Mouse (Mus musculus): ENCODE data around the gene 1810055G02Rik. TPM values are rescaled to one million over a fixed set of nuclear protein-coding genes. Genes with fewer than 3 reads are reported as not detected.

The 1810055G02Rik gene
- polyA plus RNA-seq (2016; fragmentation: Nextera tagmentation; extraction: Ambion mirVana) = 31.9 and 35.1 TPM in 2 replicates

DNA sequence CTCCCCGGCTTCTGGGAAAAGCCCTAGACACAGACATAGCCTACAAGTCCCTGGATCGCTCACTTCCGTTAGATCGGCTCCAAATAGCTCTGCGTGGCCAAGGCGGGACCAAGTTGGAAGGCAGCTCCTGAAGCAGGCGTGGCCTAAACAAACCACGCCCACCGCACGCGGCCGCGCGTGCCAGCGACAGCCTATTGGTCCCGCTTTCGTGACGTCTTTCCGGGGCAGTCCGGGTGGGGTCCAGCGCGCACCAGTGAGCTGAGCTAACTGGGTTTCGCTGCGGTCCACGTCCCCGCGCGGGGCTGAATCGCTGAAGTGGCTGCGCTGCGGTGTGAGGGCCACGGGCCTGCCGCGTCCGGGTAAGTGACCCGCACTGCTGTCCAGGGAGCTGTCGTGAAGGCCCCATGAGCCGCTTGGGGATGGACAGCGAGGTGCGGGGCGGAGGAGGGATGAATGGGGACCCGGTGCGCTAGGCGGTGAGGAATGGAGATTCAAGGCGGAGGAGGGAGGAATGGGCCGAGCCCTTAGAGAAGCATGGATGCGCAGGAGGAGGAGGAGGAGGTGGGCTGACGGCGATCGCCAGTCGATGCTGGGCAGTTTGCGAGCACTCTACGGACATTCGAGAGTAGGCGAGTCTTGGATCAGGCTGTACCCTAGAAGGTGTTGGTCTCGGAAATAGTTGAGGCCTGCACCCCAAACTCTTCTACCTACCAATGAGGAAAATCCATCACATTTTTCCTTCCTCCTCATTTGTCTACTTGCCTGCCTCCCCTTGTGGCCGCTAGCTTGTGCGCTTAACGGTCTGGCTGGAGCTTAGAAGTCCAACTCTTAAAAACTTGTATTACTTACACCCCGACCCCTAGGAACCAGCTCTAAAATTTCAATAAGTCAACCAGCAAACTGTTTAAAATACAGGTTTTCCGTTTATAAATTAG, at the start of gene 1810055G02Rik:
TSS of gene 1810055G02Rik (plus strand) at position 216 of the 935 bp plus-strand sequence.
- Histone ChIP-seq H3K36me3 (0 out of 2 replicates have a peak, but pooled peaks cover 6% of the 10 kb centered on the region), H3K4me2 (replicated peaks) (peak within 1 kb of the TSS; percentile 72), H3K4me1 (peaks cover 15% of the 10 kb centered on the region), H3K9ac (replicated peaks) (peak within 1 kb of the TSS; percentile 86), H3K27me3 (no peaks in the 10 kb centered on the region), H3K9me3 (no peaks in the 10 kb centered on the region), H3K4me3 (peak within 1 kb of the TSS; percentile 78), H3K27ac (replicated peaks) (peak within 1 kb of the TSS; percentile 84)
- whole genome bisulfite sequencing = under 1% methylated on average over 58 of the region's 61 CpGs
- peak; percentile 96 for ATAC-seq (ENCODE audit: low FRiP score, low read depth)

DNA sequence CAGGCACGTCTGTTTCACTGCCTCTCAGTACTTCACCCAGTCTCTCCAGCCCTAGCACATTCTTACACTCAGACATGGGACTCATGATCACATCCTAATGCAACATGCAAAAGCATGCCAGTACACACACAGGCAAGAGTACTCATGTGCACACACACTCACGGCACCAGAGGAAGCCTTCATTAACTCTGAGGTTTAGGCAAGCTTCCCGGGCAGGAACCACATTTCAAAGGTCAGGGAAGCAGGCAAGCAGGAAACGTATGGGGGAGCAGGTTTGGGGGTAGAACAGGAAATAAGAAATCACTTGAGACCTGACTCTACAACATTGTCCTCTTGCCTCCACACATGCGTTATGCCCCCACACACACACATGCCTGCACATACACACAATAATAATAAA, 42.6 kb upstream of the 1810055G02Rik start:
- Histone ChIP-seq H3K4me3 (no peak overlapping the region), H3K9me3 (no peaks in the 10 kb centered on the region), H3K27me3 (no peaks in the 10 kb centered on the region), H3K27ac (replicated peaks) (no peak overlapping the region), H3K9ac (replicated peaks) (no peak overlapping the region), H3K4me2 (replicated peaks) (no peak overlapping the region), H3K4me1 (peaks cover 12% of the 10 kb centered on the region; the same call in 1 of the 2 replicates), H3K36me3 (no peaks in the 10 kb centered on the region)
- WGBS = 74% methylated on average over 5 of the region's 5 CpGs
- ATAC-seq (ENCODE audit: low FRiP score, low read depth) = no peak

DNA sequence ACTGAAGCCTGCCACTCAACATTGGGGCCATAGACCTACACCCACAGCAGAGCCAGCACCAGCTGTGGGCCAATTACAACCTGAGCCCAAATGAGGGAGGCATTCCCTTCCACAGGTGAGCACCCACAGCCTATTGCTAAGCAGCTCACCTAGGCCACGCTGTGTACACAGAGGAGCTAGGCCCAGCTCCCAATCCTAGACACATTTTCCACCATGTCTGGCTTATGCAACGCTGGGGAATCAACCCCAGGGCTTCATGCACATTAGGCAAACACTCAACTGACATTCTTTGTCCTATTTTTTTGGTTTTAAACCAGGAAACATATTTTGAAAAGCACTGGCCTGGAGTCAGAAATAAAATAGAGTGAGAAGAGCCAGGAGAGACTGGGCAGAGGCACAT, 41.5 kb upstream of the 1810055G02Rik start:
- no peak overlapping the region for H3K9ac ChIP-seq (replicated peaks)
- no peaks in the 10 kb centered on the region for H3K27me3 ChIP-seq
- H3K27ac ChIP-seq (replicated peaks) = no peak overlapping the region
- H3K4me2 ChIP-seq (replicated peaks) = no peak overlapping the region
- no peaks in the 10 kb centered on the region for H3K36me3 ChIP-seq
- no peaks in the 10 kb centered on the region for H3K9me3 ChIP-seq
- peaks cover 12% of the 10 kb centered on the region; the same call in 1 of the 2 replicates for H3K4me1 ChIP-seq
- H3K4me3 ChIP-seq = no peak overlapping the region
- WGBS = 90% methylated on average over 2 of the region's 2 CpGs
- no peak for ATAC-seq (ENCODE audit: low FRiP score, low read depth)

DNA sequence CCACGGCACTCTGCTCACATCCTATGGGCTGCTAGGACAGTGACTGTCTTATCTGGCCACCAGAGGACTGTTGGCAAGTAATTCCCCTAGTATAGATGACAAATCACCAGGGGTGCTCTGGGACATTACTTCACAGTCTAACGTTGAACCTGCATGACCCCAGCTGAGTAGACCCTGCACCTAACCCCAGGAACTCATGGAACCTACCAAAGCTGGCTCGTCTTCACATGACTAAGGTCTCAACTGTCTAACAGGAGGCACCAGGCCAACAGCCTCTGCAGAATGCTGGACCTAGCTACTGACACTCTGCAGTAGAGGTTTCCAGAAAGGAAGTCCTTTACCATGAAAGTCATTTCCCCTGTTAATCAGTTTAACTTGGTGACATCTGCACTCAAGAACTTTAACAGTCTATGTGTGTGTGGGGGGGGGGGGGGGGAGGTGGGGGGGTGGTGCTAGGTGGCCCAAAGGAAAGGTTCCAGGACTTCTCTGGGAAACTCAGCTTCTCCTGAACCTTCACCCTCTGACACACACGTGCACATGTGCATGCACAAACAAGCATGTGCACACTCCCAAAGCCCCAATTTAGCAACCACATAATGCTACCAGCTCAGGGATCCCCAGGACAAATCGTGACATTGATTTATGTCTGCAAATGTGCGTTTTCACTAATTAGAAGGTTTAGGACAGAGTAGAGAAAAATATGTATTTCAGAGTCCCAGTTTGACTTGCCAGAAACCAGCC, 40.8 kb upstream of the 1810055G02Rik start:
- H3K4me1 ChIP-seq = peaks cover 12% of the 10 kb centered on the region; the same call in 1 of the 2 replicates
- no peak for ATAC-seq (ENCODE audit: low FRiP score, low read depth)
- H3K9me3 ChIP-seq = no peaks in the 10 kb centered on the region
- H3K27ac ChIP-seq (replicated peaks) = no peak overlapping the region
- H3K27me3 ChIP-seq = no peaks in the 10 kb centered on the region
- no peak overlapping the region for H3K4me2 ChIP-seq (replicated peaks)
- no peak overlapping the region for H3K4me3 ChIP-seq
- H3K9ac ChIP-seq (replicated peaks) = no peak overlapping the region
- no peaks in the 10 kb centered on the region for H3K36me3 ChIP-seq
- 85% methylated on average over 6 of the region's 6 CpGs for WGBS

DNA sequence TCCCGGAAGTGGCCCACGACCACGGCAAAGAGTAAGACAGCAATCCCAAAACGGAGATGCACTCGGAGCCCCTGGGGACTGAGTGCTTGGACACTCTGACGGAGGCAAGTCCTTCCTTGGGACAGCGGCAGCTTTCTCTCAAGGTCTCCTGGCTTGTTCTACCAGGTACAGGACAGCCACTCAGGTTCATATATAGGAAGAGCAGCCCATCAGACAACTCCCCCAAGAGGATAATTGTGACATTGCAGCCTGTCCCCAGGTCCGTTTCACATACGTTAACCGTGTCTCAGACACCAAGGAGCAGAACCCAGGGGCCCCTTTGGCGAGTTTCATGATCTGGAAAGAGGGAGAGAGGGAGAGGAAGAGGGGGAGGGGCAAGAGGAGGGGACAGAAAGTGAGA, 40.1 kb upstream of the 1810055G02Rik start:
- Histone ChIP-seq H3K27ac (replicated peaks) (no peak overlapping the region), H3K36me3 (peaks cover 6% of the 10 kb centered on the region; the same call in 1 of the 2 replicates), H3K4me3 (no peak overlapping the region), H3K4me1 (peaks cover 12% of the 10 kb centered on the region; the same call in 1 of the 2 replicates), H3K9me3 (no peaks in the 10 kb centered on the region), H3K9ac (replicated peaks) (no peak overlapping the region), H3K27me3 (no peaks in the 10 kb centered on the region), H3K4me2 (replicated peaks) (no peak overlapping the region)
- no peak for ATAC-seq (ENCODE audit: low FRiP score, low read depth)
- WGBS = 80% methylated on average over 11 of the region's 11 CpGs

DNA sequence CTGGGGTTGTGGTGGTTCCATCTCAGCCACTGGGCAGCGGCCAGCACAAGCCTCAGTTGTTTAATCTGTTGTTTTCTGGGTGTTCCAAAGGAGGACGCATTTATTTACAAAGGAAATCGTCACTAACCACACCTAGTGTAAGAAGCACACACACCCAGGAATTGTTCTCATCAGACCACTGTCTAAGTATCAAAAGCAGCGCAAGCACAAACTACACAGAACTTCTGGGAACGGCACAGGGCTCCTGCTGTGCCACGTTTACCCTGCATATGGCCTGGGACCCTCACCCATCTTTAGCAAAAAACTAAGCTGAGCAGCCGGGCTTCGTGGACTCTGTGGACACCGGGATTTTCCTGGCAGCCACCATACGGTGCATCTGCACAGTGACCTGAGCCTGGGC, 39.5 kb upstream of the 1810055G02Rik start:
- peaks cover 10% of the 10 kb centered on the region for H3K36me3 ChIP-seq
- H3K9ac ChIP-seq (replicated peaks) = no peak overlapping the region
- H3K27ac ChIP-seq (replicated peaks) = no peak overlapping the region
- no peak overlapping the region for H3K4me2 ChIP-seq (replicated peaks)
- no peaks in the 10 kb centered on the region for H3K9me3 ChIP-seq
- ATAC-seq (ENCODE audit: low FRiP score, low read depth) = no peak
- no peaks in the 10 kb centered on the region for H3K27me3 ChIP-seq
- 85% methylated on average over 10 of the region's 10 CpGs for WGBS
- H3K4me3 ChIP-seq = no peak overlapping the region
- H3K4me1 ChIP-seq = peaks cover 12% of the 10 kb centered on the region; the same call in 1 of the 2 replicates

DNA sequence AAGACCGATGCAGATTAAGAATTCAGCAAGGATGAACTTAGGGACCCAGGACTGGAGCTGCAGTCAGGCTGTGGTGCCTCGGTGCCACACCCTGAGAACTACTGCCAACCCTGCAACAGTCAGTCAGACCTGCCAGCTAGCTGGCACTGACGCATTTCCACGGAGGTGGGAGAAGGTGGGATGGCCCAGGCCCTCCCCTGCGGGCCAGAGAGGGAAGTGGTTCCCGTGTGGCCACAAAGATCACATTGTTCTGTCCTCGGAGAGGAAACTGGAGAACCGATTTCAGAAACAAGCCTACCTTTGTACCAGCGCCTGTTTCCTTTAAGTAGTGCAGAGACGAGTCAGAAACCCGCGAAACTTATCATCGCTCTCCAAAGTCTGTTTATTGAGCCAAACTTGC, 39.0 kb upstream of the 1810055G02Rik start:
- no peak overlapping the region for H3K9ac ChIP-seq (replicated peaks)
- no peak for ATAC-seq (ENCODE audit: low FRiP score, low read depth)
- no peaks in the 10 kb centered on the region for H3K9me3 ChIP-seq
- H3K36me3 ChIP-seq = peaks cover 11% of the 10 kb centered on the region
- H3K27me3 ChIP-seq = no peaks in the 10 kb centered on the region
- no peak overlapping the region for H3K27ac ChIP-seq (replicated peaks)
- 75% methylated on average over 13 of the region's 13 CpGs for WGBS
- H3K4me1 ChIP-seq = peaks cover 12% of the 10 kb centered on the region; the same call in 1 of the 2 replicates
- no peak overlapping the region for H3K4me2 ChIP-seq (replicated peaks)
- no peak overlapping the region for H3K4me3 ChIP-seq

DNA sequence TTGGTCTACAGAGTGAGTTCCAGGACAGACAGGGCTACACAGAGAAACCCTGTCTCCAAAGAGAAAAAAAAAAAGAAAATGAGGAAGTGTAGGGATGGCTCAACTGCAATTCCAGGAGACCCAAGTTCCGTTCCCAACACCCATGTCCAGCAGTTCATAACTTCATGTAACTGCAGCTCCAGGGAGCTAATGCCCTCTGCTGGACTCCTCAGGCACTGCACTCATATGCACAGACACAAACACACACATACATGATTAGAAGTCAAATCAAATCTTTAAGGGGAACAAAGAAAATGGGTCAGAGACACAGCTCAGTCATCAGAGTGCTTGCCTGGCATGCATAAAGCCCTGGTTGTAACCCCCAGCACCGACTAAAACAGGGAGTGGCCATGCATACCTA, 34.9 kb upstream of the 1810055G02Rik start:
- no peak for ATAC-seq (ENCODE audit: low FRiP score, low read depth)
- H3K27me3 ChIP-seq = no peaks in the 10 kb centered on the region
- H3K9ac ChIP-seq (replicated peaks) = no peak overlapping the region
- WGBS = 96% methylated on average over 2 of the region's 2 CpGs
- no peak overlapping the region for H3K4me3 ChIP-seq
- H3K9me3 ChIP-seq = 0 out of 2 replicates have a peak, but pooled peaks cover 4% of the 10 kb centered on the region
- H3K4me2 ChIP-seq (replicated peaks) = no peak overlapping the region
- peaks cover 12% of the 10 kb centered on the region; the same call in 1 of the 2 replicates for H3K4me1 ChIP-seq
- H3K36me3 ChIP-seq = peaks cover 12% of the 10 kb centered on the region
- H3K27ac ChIP-seq (replicated peaks) = no peak overlapping the region

DNA sequence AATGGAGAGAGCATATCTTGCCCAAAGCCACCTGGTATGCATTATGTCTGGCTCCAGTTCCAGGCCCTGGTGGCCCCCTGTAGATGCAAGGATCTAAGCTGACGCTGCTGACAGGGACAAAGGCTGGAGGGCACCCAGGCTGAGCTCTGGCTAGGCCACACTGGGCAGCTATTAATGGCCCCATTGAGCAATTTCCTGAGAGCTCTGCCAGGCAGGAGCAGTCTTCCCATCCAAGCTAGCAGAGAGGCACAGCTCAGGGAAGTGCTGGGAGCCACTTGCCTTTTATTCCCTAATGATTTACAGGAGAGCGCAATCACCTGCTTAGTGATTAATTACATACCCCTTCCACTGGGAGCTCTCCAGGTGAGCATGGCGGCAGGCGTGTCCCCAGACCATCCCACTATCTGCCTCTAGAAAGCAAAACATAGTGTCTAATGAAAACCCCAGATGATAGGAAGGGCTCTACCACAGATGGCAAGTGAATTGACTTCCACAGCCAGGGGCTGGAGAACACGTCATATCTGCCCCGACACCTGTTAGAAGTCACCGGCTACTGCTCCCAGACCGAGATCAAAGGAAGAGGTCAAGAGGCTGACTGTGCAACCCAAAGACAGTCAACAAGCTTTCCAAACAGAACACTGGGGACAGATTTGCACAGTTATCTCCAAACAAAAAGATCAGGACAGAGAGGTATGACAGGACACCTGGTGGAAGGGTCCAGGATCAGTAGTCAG, 33.8 kb upstream of the 1810055G02Rik start:
- Histone ChIP-seq H3K36me3 (peaks cover 12% of the 10 kb centered on the region), H3K27ac (replicated peaks) (no peak overlapping the region), H3K4me3 (no peak overlapping the region), H3K4me1 (peaks cover 8% of the 10 kb centered on the region; the same call in 1 of the 2 replicates), H3K4me2 (replicated peaks) (no peak overlapping the region), H3K27me3 (no peaks in the 10 kb centered on the region), H3K9me3 (0 out of 2 replicates have a peak, but pooled peaks cover 4% of the 10 kb centered on the region), H3K9ac (replicated peaks) (no peak overlapping the region)
- 96% methylated on average over 8 of the region's 8 CpGs for WGBS
- ATAC-seq (ENCODE audit: low FRiP score, low read depth) = no peak

DNA sequence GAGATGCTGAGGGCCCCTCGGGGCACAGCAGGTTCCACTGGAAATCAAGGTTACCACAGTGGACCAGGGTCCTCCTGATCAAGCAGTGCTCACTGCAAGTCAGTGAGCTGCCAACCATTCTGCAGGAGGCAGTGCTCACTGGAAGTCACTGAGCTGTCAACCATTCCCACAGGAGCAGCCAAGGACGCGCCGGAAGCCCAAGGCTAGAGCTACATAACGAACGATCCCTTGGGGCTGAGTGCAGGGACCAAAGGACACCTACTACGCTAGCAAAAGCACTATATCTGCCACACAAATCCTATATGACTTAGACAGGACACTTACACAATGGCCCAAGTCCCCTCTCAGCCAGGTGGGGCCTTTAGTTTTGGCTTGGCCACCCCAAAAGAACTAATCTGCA, 27.4 kb upstream of the 1810055G02Rik start:
- Histone ChIP-seq H3K9me3 (0 out of 2 replicates have a peak, but pooled peaks cover 4% of the 10 kb centered on the region), H3K9ac (replicated peaks) (no peak overlapping the region), H3K27ac (replicated peaks) (no peak overlapping the region), H3K4me3 (no peak overlapping the region), H3K27me3 (peaks cover 3% of the 10 kb centered on the region), H3K4me2 (replicated peaks) (no peak overlapping the region), H3K4me1 (peaks cover 26% of the 10 kb centered on the region), H3K36me3 (no peaks in the 10 kb centered on the region)
- ATAC-seq (ENCODE audit: low FRiP score, low read depth) = no peak
- WGBS = 93% methylated on average over 7 of the region's 7 CpGs

DNA sequence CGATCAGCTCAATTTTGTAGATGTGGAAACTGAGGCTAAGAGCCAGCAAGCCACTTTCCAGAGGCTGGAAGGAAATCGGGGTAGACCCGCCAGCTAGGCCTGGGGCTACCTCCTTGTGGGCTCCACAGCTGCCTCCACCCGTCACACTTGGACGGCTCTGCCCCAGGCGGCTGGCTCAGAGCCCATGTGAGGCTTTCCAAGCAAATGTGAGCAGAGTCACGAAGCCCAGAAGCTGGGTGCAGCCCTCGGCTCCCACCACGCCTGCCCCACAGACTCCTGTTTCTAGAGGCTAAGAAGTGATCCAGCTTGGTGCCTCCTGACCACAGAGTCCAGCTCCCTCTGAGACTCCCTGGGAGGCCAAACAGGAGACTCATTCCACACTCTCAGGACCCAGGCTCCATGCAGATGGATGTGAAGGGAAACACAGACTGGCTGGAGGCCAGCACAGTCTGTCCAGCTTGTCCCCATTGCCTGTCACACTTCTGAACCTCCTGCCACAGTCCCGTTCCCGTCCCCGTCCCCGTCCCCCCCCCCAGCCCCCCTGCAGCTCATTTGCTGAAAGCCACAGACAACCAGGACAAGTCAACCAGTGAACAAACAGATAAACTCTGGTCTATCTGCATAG, 26.7 kb upstream of the 1810055G02Rik start:
- H3K4me2 ChIP-seq (replicated peaks) = no peak overlapping the region
- WGBS = 55% methylated on average over 13 of the region's 13 CpGs
- ATAC-seq (ENCODE audit: low FRiP score, low read depth) = no peak

More for the DNA sequence above, 26.7 kb upstream of the 1810055G02Rik start:
- Histone ChIP-seq H3K36me3 (no peaks in the 10 kb centered on the region), H3K27ac (replicated peaks) (peak overlapping the region; percentile 22; the same call in 1 of the 2 replicates), H3K9me3 (0 out of 2 replicates have a peak, but pooled peaks cover under 1% of the 10 kb centered on the region), H3K4me1 (peaks cover 30% of the 10 kb centered on the region), H3K27me3 (peaks cover 6% of the 10 kb centered on the region), H3K4me3 (no peak overlapping the region), H3K9ac (replicated peaks) (no peak overlapping the region)
